Mouse (Mus musculus): ENCODE data around the gene Pank4.

The Pank4 gene

DNA sequence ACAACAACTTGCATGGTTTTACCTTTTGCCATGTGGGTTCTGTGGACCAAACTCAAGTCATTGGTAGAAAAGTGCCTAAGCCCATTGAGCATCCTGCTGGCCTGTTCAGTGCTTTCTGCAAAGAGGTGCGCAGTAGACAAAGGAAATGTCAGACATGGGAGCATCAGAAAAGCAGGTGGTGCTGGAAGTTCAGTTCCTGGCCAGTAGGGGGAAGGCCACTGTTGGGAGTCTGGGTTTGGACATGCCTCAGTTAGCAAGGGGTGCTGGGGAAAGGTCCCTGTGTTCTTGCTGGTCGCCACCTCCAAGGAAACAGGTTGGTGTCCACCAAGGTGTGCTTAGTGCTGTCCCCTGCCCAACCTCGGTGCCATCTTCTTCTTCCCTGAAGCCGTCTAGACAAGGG is 16.2 kb downstream of the Pank4 start:
- DNase-seq, result no peak

DNA sequence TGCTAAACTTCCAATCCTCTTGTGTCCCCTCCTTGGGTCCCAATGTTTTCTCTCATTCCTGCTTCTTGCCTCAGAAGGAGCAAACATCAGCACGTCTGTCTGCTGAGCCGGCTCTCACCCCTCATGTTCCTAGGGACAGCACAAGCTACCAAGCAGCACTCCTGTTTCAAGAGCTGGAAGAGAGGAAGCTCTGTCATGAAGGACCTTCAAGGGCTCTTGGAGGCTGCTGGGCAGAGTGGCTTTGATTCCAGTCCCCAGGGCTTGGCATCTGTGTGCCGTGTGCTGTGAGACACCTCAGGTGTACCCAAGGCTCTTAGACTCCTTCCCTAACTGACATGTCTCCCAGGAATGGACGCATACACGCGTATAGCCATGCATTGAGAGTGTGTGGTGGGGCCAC is 17.2 kb downstream of the Pank4 start:
- DNase-seq, result no peak

DNA sequence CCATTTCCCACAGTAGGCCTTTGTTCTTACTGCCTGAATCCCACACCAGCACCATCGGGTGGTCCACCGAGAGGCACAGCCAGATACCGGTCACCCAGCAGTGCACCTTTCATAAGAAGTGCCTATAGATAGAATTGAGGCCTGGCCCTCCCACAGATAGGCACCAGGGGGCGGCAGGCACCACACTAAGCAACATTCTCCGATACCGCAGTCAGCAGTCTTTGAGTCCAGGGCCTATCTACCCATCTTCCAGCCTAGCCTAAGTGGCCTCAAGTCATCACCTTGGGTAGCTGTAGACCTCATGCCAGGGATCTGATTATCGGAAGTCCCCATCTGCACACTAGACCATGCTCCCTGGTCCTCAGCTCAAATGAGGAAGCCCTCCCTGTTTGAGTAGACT is 17.6 kb downstream of the Pank4 start:
- DNase-seq, result peak; percentile 62

DNA sequence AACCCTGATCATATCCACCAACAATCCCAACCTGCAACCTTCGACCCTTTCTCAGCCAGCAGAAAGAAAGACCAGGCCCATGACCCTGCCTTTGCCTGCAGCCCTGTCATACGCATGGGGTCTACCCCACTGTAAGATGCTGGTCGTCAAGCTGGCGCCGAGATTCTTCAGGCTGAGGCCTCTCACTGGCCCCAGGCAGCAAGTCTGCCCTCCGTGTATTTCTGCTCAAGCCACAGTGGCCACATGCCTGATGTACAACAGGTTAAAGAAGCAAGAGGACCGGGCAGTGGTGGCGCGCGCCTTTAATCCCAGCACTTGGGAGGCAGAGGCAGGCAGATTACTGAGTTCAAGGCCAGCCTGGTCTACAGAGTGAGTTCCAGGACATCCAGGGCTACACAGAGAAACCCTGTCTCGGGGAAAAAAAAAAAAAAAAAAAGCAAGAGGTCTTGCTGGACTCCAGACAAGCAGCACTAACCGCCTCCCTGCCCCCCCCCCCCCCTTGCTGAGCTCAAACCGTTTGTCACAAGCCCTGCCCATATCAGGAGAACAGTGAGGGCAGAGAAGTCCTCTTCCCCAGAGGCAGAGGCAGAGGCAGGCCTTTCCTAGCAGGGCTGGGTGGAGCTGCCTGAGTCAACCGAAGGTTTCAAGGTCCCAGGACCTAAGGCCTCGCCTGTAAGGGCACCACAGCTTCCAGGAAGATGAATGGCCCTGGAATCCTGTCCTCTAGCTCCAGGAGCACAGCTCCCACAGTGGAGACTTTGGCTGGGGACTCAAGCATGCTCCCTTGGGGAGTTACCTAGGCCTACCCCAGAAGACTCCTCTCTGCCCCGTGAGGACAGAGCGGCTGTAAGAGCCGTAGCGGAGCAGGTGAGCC is 18.6 kb downstream of the Pank4 start:
- DNase-seq, result peak; percentile 36

DNA sequence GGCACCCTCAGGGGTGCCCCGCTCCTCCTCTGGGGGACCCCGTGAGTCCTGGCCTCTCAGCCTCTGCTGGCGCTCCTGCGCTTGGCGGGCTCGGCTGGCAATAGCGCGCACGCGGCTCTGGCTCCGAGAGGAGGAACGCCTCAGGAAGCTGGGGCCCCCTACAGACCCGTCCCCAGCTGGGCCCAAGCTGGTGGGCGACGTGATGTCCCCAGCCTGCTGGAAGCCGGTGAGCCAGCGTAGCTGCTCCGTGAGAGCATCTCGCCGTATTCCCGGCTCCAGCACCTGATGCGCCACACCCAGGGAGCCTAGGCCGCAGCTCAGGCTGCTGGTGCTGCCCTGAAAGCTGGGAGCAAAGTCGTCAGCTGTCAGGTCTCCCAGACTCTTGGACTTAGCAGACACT is 19.8 kb downstream of the Pank4 start:
- DNase-seq, result no peak

DNA sequence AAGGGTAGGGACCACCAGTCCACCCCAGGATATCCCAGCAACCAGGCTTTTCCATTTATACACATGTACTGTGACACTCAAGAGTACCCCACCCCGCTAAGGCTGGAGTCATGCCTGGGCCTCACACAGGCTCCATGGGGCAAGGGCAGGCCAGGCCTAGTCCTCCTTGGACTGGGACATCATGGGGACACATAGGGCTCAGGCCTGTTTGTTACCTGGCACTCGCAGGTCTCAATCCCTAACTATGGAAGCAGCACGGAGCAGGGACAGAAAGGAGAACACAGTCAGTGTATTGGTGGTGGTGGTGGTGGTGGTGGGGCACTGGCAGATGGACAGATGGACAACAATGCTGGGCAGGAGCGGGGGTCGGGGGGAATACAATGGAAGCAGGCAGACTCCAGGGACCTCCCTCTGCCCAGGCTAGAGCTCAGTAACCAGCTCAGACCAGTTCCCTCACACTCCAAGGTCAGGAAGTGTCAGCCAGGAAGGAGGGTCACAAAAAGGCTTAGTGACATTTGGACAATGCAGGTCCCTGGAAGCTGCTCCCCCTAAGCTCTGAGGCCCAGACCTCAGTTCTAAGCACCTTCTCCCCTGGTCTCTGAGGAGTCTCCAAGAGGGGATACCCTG is 21.3 kb downstream of the Pank4 start:
- DNase-seq, result no peak

DNA sequence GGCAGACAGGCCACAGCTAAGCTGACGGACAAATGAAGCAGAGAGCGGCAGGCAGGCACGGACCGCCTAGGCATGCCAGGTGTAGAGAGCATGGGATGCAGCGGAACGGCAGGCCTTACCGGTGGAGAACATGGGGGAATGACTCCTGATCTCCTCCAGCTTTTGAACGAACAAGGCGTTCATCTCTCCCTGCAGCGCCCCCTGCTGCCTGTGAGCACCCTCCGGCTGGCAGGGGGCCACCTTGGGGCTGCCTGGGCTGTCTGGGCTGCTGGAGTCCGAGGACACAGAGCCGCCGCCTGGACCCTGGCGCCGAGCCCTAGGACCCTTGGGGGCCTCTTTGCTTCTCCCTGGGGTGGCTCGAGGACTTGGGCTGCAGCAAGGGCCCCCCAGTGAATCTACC is 22.2 kb downstream of the Pank4 start:
- DNase-seq, result peak; percentile 81

DNA sequence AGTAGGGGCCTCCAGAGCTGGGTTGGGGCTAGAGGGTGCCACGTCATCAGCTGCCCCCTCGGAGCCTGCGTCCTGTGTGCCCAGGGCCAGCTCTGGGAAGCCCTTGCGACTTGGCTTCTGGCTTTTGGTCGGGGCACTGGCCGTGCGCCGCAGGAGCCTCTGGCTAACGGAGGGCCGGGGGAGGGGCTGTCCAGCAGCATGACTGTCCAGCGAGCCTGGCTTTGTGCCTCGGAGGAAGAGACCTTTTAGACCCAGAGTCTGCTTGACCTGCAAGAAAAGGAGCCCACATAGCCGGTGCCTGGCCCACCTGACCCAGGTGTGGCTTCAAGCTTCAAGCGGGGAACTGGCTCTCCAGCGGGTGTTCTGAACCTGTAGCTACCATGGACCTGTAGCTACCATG is 22.8 kb downstream of the Pank4 start:
- no peak for DNase-seq

DNA sequence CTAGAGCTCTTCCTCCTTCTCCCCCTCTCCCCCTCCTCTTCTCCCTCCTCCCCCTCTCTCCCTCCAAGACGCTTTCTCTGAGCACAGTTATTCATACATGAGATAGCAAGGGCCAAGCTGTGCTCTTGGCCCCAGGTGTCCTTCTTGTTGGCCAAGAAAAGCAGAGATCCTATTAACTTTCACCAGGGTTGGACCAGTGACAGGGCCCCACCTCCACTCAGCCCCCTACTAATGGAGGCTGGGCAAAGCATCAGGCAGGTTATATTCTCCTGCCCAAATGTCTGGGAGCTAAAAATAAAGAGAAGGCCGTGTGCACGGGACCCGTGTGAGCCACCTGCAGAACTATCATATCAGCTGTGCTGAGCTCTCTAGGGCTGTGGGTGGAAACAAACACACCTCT is 31.0 kb downstream of the Pank4 start:
- DNase-seq, result no peak

DNA sequence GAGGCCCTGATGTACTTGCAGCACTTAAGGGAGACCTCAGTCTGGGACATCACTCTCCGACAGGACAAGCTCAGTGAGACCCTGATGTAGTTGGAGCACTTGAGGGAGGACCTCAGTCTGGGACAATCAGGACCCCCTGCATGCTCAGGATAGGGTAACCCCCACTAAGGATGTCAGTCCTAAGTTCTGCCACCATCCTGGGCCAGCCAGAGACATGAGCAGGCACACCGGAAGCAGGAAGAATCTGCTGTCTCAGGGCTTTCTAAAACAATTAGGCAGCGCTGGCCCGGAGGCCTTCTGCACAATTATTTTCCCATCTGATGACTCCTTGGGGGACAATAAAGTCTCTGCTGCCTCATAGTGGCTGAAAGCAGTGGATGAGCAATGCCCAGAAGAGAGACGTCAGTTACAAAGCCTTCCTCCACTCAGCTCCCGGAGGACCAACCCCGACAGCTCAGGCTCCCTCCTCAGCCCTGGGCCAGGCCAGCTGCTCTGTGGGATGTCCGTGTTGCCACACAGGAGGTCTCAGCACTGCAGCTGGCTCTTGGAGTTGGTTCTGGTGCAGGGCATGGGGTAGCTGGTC is 32.7 kb downstream of the Pank4 start:
- DNase-seq, result no peak

DNA sequence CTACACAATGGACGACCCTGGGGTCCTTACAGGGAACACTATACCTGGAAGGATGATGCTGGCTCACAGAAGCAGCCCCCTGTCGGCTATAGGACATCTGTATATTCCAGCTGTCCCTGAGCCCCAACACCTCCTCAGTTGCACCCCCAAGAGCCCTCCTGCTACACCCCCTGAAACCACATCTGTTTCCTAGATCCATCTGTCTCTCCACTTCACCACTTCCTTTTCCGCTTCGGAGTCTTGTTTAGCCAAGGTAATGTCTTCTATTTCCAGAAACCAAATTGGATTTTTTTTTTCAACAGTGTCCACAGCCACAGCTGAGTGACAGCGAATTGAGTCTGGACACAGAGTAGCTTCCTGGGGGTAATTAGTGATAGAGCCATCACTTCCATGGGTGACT is 35.5 kb downstream of the Pank4 start:
- DNase-seq, result no peak

DNA sequence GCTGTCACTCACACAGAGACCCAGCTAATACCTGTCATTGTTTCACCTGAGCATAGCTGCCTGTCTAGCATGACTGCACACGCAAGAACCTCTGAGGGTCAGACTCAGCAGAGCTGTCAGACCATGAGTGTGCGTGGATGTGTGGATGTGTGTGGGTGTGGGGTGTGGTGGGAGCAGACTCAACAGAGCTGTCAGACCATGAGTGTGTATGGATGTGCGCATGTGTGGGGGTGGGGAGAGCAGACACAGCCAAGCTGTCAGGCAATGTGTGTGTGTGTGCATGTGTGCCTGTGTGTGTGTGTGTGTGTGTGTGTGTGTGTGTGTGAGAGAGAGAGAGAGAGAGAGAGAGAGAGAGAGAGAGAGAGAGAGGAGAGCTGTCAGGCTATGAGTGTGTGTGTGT is 41.4 kb downstream of the Pank4 start:
- no peak for DNase-seq

DNA sequence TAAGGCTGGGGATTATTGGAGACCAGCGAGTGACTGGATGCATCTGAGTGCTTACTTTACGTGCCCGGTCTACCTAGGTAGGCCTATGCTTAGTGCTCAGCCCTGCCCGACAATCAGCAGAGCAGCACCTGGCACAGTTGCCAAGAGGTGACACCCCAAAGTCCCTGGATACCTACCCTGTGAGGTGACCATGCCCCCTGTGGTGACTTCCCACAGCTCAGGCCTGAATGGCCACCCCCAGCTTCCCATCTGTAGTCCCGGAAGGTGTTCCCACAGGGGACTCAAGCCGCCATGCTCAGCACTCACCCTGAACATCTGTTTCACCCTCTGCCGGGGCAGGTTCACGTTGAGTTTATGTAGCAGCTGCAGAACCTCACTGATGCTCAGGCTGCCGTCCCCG is 42.4 kb downstream of the Pank4 start:
- DNase-seq, result no peak

DNA sequence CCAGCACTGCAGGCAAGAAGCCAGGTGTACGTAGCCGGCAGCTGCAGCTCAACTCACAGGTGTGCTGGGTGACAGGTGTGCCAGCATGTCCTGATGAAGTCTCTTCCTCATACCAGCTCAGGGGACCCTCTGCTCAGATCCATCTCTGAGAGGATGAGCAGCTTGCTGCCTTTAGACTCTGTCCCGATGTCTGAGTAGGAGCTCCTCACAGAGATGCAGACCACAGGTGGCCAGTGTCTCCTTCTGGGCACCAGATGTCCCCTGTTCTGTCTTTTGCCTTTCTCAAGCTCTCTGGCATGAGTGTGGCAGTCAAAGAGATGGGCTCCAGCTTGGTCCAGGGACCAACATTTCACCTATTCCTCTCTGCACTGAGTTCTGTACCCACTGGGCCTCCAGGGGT is 43.7 kb downstream of the Pank4 start:
- no peak for DNase-seq

DNA sequence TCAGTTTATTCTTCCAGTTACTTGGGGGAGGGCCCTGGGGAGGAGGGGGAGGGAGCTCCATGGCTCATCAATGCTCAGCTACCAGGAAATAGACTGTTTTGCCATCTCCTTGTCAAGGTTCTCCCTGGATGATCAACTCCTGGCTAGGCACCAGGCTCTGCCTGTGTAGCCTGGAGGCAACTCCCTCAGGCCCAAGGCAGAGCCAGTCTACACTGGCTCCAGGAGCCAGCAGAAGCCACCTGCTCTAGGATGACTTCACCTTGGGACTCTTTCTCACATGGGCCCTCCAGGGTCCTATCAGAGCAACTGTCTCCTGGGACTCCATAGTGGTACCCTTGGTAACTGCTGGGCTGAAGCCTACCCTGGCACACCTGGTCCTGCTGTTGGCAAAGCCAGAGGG is 44.2 kb downstream of the Pank4 start:
- no peak for DNase-seq

DNA sequence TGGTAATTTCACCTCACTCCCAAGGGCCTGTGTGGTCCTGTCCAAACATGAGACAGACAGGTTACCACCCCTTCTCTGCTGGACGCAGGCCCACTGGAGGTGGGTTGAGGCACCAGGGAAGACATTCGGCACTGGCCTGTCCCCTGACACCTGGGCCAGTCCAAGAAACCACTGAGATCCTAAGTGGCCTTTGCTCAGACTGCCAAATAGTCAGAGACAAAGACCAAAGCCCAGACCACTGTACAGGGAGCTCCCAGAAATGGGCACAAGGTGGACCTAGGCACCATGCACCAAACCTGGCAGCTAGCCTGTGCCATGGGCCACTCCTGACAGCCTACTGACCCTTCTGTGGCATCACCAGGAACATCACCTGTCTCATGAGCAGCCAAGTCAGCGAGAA is 45.3 kb downstream of the Pank4 start:
- DNase-seq, result no peak

DNA sequence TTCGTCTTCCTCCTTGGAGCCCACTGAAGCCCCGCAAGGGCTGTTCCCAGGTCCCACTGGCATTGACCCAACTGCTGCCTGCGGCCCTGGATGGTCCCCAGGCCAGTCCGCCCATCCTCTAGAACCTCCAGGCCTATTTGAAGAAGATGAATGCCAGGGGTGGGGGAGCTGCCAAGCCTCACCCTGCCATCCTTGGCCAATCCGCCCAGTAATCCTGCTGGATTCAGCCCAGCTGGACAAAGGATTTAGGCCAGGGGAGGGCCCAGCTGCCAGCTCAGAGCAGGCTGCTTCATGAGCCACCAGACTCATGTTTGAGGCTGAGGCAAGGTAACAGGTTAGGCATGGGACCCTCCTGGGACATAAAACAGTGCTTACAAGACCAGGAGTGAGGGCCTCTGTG is 46.9 kb downstream of the Pank4 start:
- DNase-seq, result no peak

DNA sequence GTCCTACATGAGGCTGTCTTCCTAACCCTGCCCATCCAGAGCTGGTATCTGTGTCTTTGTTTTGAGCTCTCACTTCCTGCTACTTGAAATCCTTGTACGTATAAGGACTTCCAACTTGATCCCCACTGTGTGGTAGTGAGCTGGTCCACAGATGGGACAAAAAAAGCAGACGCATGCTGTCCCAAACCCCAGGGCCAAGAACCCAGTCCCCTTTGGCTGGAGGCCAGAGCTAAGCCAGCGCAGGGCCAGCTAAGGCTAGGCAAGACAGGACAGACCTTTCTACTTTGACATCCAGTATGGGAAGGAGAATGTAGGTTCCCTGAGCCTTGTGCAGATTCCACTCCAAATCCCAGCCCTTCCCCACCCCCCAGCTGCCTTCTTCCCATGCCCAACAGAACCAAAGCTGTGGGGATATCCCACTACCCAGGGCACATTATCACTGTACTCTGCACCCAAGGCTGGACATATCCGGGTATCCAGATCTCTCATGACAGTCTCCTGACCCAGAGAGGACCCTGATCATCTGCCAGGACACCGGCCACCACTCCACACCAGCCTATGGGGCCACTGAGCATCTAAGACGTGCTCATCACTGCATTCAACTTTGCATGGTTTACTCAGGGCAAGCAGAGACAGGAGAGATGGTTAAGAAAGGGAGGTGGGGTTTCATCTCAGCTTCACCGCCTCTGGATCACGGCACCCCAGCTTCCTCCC is 47.5 kb downstream of the Pank4 start:
- DNase-seq, result no peak

DNA sequence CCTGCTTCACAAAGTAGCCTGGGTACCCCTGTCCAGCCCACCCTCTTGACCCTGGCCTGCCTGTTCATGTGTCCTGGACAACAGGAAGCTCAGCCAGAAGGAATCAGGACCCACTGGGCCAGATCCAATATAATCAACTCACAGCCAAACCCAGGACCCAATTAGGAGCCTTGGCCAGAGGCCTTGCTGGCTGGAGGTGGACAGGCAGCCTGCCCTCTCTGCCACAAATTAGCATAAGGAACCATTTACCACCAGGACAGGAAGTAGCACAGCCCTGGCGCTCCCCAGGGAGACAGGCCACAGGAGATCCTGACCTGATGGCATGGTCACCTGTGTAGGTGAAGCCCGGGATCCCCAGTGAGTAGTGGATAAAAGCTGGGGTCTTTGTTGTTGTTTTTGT is 48.2 kb downstream of the Pank4 start:
- DNase-seq, result no peak

DNA sequence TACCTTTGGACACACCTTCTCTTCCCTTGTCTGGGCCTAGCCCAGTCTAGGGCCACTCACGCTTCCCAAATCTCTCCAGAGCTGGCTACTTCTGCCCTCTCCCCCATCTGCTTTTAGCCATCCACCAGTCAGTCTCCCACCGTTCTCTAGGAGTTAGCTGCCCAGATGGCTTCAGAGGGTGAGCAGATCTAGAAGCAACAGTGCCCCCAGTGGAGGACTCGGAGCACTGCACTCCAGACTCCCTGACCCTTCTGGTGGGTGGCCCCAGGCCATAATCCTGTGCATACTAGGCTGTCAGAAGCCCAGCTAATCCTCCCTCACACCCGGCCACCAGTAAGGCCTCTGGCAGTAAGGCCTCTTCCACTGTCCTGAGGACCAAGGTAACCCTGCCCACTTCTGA is 48.9 kb downstream of the Pank4 start:
- DNase-seq, result peak; percentile 61

DNA sequence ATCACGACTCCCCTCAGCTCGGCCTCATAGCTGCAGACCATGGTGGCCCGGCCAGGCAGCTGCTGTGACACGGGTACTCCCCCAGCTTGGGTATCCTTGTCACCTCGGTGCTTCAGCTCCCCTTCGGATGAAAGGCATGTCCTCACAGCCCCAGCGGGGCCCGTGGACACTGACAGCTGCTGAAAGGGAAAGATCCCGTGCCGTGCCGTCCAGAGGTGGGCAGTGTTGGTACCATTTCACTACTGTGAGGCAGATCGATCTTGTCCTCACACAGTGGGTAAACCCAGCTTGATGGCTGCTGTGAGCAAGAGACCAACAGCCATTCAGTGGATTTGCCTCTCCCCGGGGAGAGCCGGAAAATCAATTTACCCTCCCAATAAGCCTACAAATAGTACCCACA is 50.3 kb downstream of the Pank4 start:
- no peak for DNase-seq

DNA sequence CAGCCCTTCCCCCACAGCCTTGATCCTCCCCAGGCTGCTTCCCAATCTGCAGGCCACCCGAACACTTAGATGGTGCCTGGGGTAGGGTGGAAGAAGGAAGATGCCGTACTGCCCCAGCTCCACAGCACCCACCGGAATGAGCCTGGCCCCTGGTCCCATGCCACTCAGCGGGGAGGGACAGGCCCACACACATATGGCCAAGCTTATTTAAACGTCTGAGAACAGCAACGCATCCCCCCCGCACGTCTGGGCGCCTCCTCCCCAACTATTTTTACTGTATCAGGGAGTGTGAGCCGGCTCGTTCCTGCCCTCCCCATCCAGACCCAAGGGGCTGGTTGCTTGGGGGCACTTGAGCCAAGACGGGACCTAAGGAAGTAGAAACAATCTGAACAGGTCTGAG is 50.9 kb downstream of the Pank4 start:
- DNase-seq, result no peak

DNA sequence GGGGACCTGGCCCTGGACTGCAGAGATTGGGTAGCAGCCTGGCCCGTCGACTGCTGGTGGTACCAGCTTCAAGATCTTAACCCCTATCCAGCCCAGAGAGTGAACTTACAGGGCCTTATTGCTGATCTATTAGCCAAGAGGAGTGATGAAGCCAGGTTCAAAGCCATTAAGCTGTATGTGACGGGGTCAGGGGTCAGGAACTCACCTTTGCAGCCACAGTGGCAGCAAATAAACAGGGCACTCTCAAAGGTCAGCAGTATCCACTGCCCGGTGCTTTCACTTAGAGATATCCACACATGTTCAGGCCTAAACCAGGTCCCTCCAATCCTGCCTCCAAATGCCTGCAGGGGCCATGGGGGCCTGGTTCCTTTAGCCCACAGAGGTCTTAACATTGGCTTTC is 51.6 kb downstream of the Pank4 start:
- DNase-seq, result peak; percentile 12

DNA sequence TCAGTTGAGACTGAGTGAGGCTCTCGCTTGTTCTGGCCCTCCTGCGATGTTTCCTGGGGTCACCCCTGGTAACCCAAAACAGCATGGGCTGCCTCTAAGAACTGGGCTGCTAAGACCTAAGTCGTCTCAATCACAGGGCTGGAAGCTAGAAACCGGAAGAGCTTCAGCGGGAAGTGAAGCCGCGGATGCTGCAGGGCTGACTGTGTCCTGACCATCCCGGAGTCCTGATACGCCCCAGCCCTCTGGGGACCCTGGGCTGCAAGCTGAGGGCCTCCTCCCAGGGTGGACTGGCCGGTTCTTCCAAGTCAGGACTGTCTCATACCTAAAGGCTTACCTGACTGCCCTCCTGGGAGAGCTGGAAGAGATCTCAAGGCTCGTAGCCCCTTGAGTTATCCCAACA is 52.9 kb downstream of the Pank4 start:
- DNase-seq, result no peak
